Mouse (Mus musculus) intestine, postnatal 0 days (tissue): ENCODE results near the gene Btg3. TPM values are rescaled to one million over a fixed set of nuclear protein-coding genes. Genes with fewer than 3 reads are reported as not detected.

Source experiments
- ATAC-seq: fragments of 200-750 bp; cut with Nextera tagmentation; 2 replicates; pipeline ENCODE4 v1.8.0; 2017; ENCODE audit warnings: mild to moderate bottlenecking, moderate TSS enrichment, moderate library complexity
- H3K27ac ChIP-seq: fragments of 300-500 bp; sonication (generic); 2 replicates; pipeline ENCODE4 v1.5.1; 2014; ENCODE audit warnings: mild to moderate bottlenecking, low read depth, low read length, moderate library complexity
- H3K27me3 ChIP-seq: fragments of 300-500 bp; sonication (generic); replicated peaks from 2 replicates; pipeline ENCODE4 v1.6.1; 2014; ENCODE audit warnings: low read length, mixed read lengths; ENCODE audit not compliant: control insufficient read depth, insufficient read depth
- H3K36me3 ChIP-seq: fragments of 300-500 bp; sonication (generic); 2 replicates; pipeline ENCODE4 v1.6.1; 2014; ENCODE audit warnings: mild to moderate bottlenecking, moderate library complexity; ENCODE audit not compliant: control insufficient read depth, insufficient read depth
- H3K4me1 ChIP-seq: fragments of 300-500 bp; sonication (generic); replicated peaks from 2 replicates; pipeline ENCODE4 v1.6.1; 2014; ENCODE audit warnings: antibody characterized with exemption, low read length, mixed read lengths; ENCODE audit not compliant: control insufficient read depth, insufficient read depth
- H3K4me2 ChIP-seq: fragments of 300-500 bp; sonication (generic); replicated peaks from 2 replicates; pipeline ENCODE4 v1.6.1; 2014; ENCODE audit warnings: low read depth, mild to moderate bottlenecking, moderate library complexity
- H3K4me3 ChIP-seq: fragments of 300-500 bp; sonication (generic); 2 replicates; pipeline ENCODE4 v1.5.1; 2014; ENCODE audit warnings: low read depth, low read length
- H3K9ac ChIP-seq: fragments of 300-500 bp; sonication (generic); 2 replicates; pipeline ENCODE4 v1.6.1; 2014; ENCODE audit warnings: mild to moderate bottlenecking, low read depth, low read length
- H3K9me3 ChIP-seq: fragments of 300-500 bp; sonication (generic); 2 replicates; pipeline ENCODE4 v1.6.1; 2016; ENCODE audit warnings: mixed run types; ENCODE audit not compliant: control insufficient read depth
- CTCF ChIP-seq: sonication (generic); IDR thresholded peaks from 2 replicates; pipeline ENCODE4 v1.5.1; 2016; ENCODE audit warnings: low read depth, mild to moderate bottlenecking, control low read depth, antibody characterized with exemption, moderate library complexity
- WGBS: fragments of 180-500 bp; shearing (Covaris S2); extraction: QIAGEN DNeasy Blood & Tissue Kit; methylation state at CpG from one replicate; pipeline ENCODE4 v1.1.7; 2014; 5-methylcytosine and 5-hydroxymethylcytosine counted together
- polyA plus RNA-seq: library from polyadenylated mRNA; unstranded; fragments of >200 nt; fragmentation: Nextera tagmentation; extraction: Ambion mirVana; gene quantifications from 2 replicates; pipeline ENCODE4 v1.2.1, GENCODE M21; 2015

Gene Btg3
- polyA plus RNA-seq, 1 experiment from 2014 or later, result 25.5 TPM

DNA sequence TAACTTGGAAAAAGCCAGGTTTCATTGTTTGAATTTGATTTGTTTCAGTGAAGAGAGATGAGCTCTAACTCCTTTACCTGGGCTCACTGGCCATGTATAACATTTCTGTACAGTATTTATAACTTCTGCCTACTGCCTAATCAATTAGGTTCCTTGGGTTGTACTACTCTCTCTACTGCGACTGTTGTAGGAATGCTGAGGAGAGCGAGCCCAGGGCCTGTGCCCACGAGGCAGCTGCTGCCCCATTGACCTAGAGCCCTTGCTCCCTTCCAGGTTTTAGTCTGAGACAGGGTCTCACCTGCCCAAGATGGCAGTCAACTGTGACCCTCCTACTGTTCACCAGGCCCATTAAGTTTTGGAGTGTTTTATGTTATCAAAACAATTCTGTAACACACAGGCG, 15.5 kb downstream of the Btg3 start:
- Histone ChIP-seq H3K9ac (no peak overlapping the region), H3K36me3 (peaks cover 37% of the 10 kb centered on the region), H3K4me3 (no peak overlapping the region), H3K27me3 (no peaks in the 10 kb centered on the region), H3K4me1 (no peaks in the 10 kb centered on the region), H3K9me3 (no peaks in the 10 kb centered on the region), H3K4me2 (no peak overlapping the region), H3K27ac (no peak overlapping the region)
- ATAC-seq, result no peak
- no peak for TF ChIP-seq CTCF
- WGBS, result 93% methylated on average over 4 of the region's 4 CpGs

DNA sequence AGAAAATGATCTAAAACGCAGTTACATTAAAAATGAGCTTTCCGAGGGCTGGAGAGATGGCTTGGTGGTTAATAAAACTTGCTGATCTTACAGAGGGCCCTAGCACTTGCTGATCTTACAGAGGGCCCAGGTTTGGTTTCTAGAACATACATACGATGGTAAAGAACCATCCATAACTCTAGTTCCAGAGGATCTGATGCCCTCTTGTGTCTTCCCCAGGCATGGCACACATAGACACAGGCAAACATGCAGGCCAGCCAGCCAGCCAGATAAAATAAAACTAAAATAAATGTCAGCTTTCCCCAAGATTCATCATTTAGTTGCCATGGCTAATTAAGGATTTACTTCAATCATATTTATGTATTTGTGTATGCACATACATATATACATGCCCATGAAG, 19.2 kb downstream of the Btg3 start:
- Histone ChIP-seq H3K27ac (no peak overlapping the region), H3K4me2 (no peak overlapping the region), H3K4me3 (no peak overlapping the region), H3K36me3 (peaks cover 22% of the 10 kb centered on the region), H3K9me3 (no peaks in the 10 kb centered on the region), H3K27me3 (no peaks in the 10 kb centered on the region), H3K9ac (no peak overlapping the region), H3K4me1 (no peaks in the 10 kb centered on the region)
- peak; percentile 64 for TF ChIP-seq CTCF
- ATAC-seq, result no peak
- 91% methylated on average over 3 of the region's 3 CpGs for WGBS

DNA sequence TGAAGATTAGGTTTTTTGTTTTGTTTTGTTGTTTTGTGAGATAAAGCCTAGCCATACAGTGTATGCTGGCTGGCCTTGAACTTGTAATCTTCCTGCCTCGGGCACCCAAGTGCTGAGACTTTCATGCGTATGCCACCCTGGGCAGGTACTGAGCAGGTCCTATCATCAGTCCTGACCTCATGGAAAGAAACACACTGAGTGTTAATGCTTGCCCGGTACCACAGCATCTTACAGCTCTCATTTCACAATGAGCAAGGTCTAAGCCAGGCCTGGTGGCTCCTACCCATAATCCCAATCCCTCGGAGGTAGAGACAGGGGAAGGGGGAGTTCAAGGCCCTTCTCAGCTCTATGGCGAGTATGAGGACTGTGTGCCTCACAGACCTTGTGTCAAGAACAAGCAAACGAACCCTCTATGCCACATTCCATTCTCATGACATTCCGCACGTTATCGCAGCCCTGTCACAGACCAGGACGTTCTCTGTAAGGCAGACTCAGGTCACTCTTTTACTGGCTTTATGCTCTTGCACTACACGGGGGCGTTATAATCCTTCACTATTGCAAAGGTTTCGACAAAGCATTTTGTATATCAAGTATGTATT, 29.6 kb downstream of the Btg3 start:
- 0 out of 2 replicates have a peak, but pooled peaks have one; percentile 8 for ATAC-seq

DNA sequence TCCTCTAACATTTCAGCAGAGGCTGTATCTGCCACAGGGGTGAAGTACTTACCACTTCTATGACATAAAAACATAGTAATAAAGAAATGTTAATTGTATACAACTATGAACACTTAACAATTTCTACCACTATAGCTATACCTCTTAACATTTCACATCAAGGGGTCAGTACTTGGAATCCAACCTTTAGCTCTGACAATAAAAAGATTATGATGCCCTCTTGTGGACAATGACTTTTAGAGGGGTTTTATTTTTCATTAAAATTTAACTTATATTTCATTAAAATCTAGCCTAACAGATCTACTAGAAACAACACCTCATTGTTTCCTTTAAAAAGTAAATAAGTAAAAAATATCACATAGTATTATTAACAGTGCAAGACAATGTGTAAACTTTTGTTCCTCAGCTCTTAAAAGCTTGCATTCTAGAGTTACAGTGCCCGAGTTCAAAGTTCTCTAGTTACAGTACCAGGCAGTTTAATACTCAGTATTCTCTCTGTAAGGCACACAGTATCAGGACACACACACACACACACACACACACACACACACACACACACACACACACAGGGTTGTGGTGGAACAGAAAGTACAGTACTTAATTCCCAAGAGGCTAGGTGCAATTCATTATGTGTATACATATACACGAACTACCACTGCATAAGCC, 30.2 kb downstream of the Btg3 start:
- Histone ChIP-seq H3K4me2 (no peak overlapping the region), H3K36me3 (peaks cover 12% of the 10 kb centered on the region; the same call in 1 of the 2 replicates), H3K27ac (no peak overlapping the region), H3K4me3 (no peak overlapping the region), H3K27me3 (no peaks in the 10 kb centered on the region), H3K9me3 (no peaks in the 10 kb centered on the region), H3K9ac (no peak overlapping the region), H3K4me1 (no peaks in the 10 kb centered on the region)
- WGBS, result 77% methylated on average over 2 of the region's 2 CpGs
- ATAC-seq, result 0 out of 2 replicates have a peak, but pooled peaks have one; percentile 49
- peak; percentile 34 for TF ChIP-seq CTCF

More for the DNA sequence above, 29.6 kb downstream of the Btg3 start:
- H3K9ac ChIP-seq, result no peak overlapping the region
- no peaks in the 10 kb centered on the region for H3K4me1 ChIP-seq
- no peaks in the 10 kb centered on the region for H3K9me3 ChIP-seq
- H3K4me2 ChIP-seq, result no peak overlapping the region
- no peak for TF ChIP-seq CTCF
- WGBS, result 66% methylated on average over 13 of the region's 13 CpGs
- H3K27ac ChIP-seq, result no peak overlapping the region
- H3K36me3 ChIP-seq, result peaks cover 12% of the 10 kb centered on the region; the same call in 1 of the 2 replicates
- no peaks in the 10 kb centered on the region for H3K27me3 ChIP-seq
- H3K4me3 ChIP-seq, result no peak overlapping the region

DNA sequence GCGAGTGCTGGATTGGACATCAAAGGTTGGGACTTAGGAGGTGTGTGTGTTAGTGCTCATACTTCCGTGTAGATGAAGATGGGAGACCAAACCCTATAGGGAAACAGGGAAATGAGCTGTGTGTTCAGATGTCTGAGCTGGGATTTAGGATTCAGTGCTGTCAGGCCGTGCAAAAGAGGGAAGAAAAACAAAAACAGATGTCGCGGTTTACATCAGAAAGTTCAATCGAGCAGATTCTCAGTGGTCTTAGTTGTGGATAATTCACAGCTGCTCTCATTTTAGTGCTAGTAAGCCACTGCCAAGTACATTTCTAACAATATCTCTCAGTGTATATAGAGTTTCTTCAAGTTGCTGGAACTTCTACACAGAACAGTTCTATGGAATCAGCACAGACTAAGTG, 33.2 kb downstream of the Btg3 start:
- ATAC-seq, result no peak
- Histone ChIP-seq H3K9me3 (no peaks in the 10 kb centered on the region), H3K27ac (no peak overlapping the region), H3K4me1 (no peaks in the 10 kb centered on the region), H3K4me2 (no peak overlapping the region), H3K9ac (no peak overlapping the region), H3K27me3 (no peaks in the 10 kb centered on the region), H3K36me3 (peaks cover 11% of the 10 kb centered on the region), H3K4me3 (no peak overlapping the region)
- WGBS, result 57% methylated on average over 6 of the region's 6 CpGs
- TF ChIP-seq CTCF, result no peak

DNA sequence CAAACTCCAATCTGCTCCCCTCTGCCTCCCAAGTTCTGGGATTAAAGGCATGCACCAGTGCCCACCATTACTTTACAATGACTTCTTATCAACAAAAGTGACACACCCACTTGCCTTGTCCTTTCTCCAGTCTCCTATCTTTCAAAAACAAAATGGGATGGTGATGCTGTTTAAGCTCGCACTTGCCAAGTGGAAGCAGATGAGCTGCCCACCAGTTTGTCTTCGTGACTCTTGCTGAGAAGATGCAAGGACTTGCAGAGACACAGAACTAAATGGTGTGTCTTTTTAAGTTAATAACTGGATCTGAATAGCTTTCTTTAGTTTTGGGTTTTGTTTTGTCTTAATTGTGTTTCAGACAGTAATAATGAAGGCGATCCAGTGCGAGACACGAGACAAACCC, 34.2 kb downstream of the Btg3 start:
- H3K4me1 ChIP-seq, result no peaks in the 10 kb centered on the region
- H3K9ac ChIP-seq, result no peak overlapping the region
- H3K27me3 ChIP-seq, result no peaks in the 10 kb centered on the region
- no peak for TF ChIP-seq CTCF
- ATAC-seq, result no peak
- no peaks in the 10 kb centered on the region for H3K9me3 ChIP-seq
- WGBS, result 94% methylated on average over 5 of the region's 5 CpGs
- H3K4me3 ChIP-seq, result no peak overlapping the region
- H3K36me3 ChIP-seq, result peaks cover 8% of the 10 kb centered on the region; the same call in 1 of the 2 replicates
- H3K27ac ChIP-seq, result no peak overlapping the region
- H3K4me2 ChIP-seq, result no peak overlapping the region
